Mouse (Mus musculus): ENCODE measurements around the gene Nsa2. TPM values are rescaled to one million over a fixed set of nuclear protein-coding genes. Genes with fewer than 3 reads are reported as not detected.

Gene Nsa2
- total and polyA plus RNA-seq, 3 experiments: 126 to 305 (median 159) TPM

DNA sequence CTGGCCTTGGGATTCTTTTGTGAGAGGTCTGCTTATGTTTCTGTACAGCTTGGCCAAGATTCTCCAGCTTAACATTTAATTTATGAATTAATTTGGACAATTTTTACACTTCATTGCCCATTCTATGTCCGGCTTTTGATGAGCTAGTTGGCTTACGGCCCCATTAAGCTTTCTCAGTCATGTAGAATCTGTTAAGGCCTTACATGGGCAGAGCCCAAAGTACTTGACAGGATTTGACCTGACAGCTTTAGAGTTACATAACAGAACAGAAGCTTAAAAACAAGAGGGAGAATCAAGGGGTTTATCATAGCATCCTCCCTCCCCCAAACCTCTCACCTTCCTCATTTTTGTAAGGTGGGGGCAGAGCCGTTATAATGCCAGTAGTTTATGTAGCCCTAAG lies 49.6 kb downstream of the Nsa2 start:
- Histone ChIP-seq H3K27me3 (replicated peaks) (no peaks in the 10 kb centered on the region), H3K4me1 (ENCODE audit: control insufficient read depth in 1 of 2, insufficient read depth in 2 of 2) (no peaks in the 10 kb centered on the region), H3K9me3 (replicated peaks; ENCODE audit: low read length) (no peaks in the 10 kb centered on the region), H3K4me3 (replicated peaks in 1 of 3; ENCODE audit: low read depth in 2 of 3, low read length in 2 of 3, poor library complexity in 1 of 3) (no peak overlapping the region), H3K27ac (ENCODE audit: insufficient read depth, low read depth) (no peak overlapping the region), H3K36me3 (replicated peaks in 1 of 2; ENCODE audit: control insufficient read depth in 1 of 2, insufficient read depth in 1 of 2, low read length in 1 of 2) (no peaks in the 10 kb centered on the region), H3K9ac (ENCODE audit: insufficient read depth, low read depth) (no peak overlapping the region), H3K4me2 (ENCODE audit: insufficient read depth, low read depth, poor library complexity, severe bottlenecking) (no peak overlapping the region), H3K79me2 (replicated peaks; ENCODE audit: control insufficient read depth, extremely low read depth, insufficient read depth, poor library complexity, severe bottlenecking) (no peaks in the 10 kb centered on the region)
- dilution Hi-C loops (cut with MboI; ENCODE audit: extremely low pct_ligation_motif_present, extremely low pct_unique_long_range_greater_than_20kb, low sequenced_read_pairs) (no loop called here), in situ Hi-C loops (cut with MboI; ENCODE audit: low pct_ligation_motif_present, low pct_unique_long_range_greater_than_20kb, low sequenced_read_pairs) (no loop called here)
- no peak for DNase-seq (ENCODE audit: extremely low read depth)
- TF ChIP-seq EP300 (IDR thresholded peaks at IDR 0.05; ENCODE audit: low read length) (no peak), CHD2 (IDR thresholded peaks at IDR 0.05; ENCODE audit: low read length) (no peak), TBP (conservative IDR thresholded peaks at IDR 0.05; ENCODE audit: low read depth, low read length) (no peak), ZKSCAN1 (IDR thresholded peaks at IDR 0.05; ENCODE audit: borderline replicate concordance, low read depth, low read length) (no peak)

- DNase-seq (ENCODE audit: extremely low read depth): no peak
- in situ Hi-C loops (cut with MboI; ENCODE audit: low pct_ligation_motif_present, low pct_unique_long_range_greater_than_20kb, low sequenced_read_pairs) (no loop called here), dilution Hi-C loops (cut with MboI; ENCODE audit: extremely low pct_ligation_motif_present, extremely low pct_unique_long_range_greater_than_20kb, low sequenced_read_pairs) (no loop called here)
- Histone ChIP-seq H3K79me2 (replicated peaks; ENCODE audit: control insufficient read depth, extremely low read depth, insufficient read depth, poor library complexity, severe bottlenecking) (no peaks in the 10 kb centered on the region), H3K4me2 (ENCODE audit: insufficient read depth, low read depth, poor library complexity, severe bottlenecking) (no peak overlapping the region), H3K4me3 (replicated peaks in 1 of 3; ENCODE audit: low read depth in 2 of 3, low read length in 2 of 3, poor library complexity in 1 of 3) (no peak overlapping the region), H3K9me3 (replicated peaks; ENCODE audit: low read length) (no peaks in the 10 kb centered on the region), H3K9ac (ENCODE audit: insufficient read depth, low read depth) (no peak overlapping the region), H3K27ac (ENCODE audit: insufficient read depth, low read depth) (no peak overlapping the region), H3K27me3 (replicated peaks) (no peaks in the 10 kb centered on the region), H3K36me3 (replicated peaks in 1 of 2; ENCODE audit: control insufficient read depth in 1 of 2, insufficient read depth in 1 of 2, low read length in 1 of 2) (no peaks in the 10 kb centered on the region), H3K4me1 (ENCODE audit: control insufficient read depth in 1 of 2, insufficient read depth in 2 of 2) (no peaks in the 10 kb centered on the region)
- TF ChIP-seq MAFK (IDR thresholded peaks at IDR 0.05; ENCODE audit: insufficient replicate concordance, low read length) (no peak), MAZ (IDR thresholded peaks at IDR 0.05; ENCODE audit: low read depth, low read length) (no peak), JUND (conservative IDR thresholded peaks at IDR 0.05; ENCODE audit: low read depth, low read length) (no peak), MEF2A (IDR thresholded peaks at IDR 0.05; ENCODE audit: borderline replicate concordance, low read depth, low read length) (no peak), SMC3 (IDR thresholded peaks at IDR 0.05; ENCODE audit: low read depth, low read length) (no peak), KAT2A (IDR thresholded peaks at IDR 0.05; ENCODE audit: insufficient replicate concordance, low read length) (no peak), E2F4 (IDR thresholded peaks at IDR 0.05; ENCODE audit: insufficient replicate concordance, low read depth, low read length) (no peak), NRF1 (IDR thresholded peaks at IDR 0.05; ENCODE audit: low read depth, low read length) (no peak), JUN (IDR thresholded peaks at IDR 0.05; ENCODE audit: insufficient read depth, low read depth, low read length) (no peak), IRF4 (IDR thresholded peaks at IDR 0.05; ENCODE audit: low read depth, low read length) (no peak), POLR2AphosphoS2 (IDR thresholded peaks at IDR 0.05; ENCODE audit: low read depth, low read length) (no peak), PAX5 (IDR thresholded peaks at IDR 0.05; ENCODE audit: low read length) (no peak), CHD1 (IDR thresholded peaks at IDR 0.05; ENCODE audit: low read depth, low read length) (no peak), GABPA (IDR thresholded peaks at IDR 0.05; ENCODE audit: insufficient replicate concordance, low read depth, low read length) (no peak), ZC3H11A (IDR thresholded peaks at IDR 0.05; ENCODE audit: low read depth, low read length) (no peak), RCOR1 (conservative IDR thresholded peaks at IDR 0.05; ENCODE audit: low read depth, low read length) (no peak), ZMIZ1 (IDR thresholded peaks at IDR 0.05; ENCODE audit: low read depth, low read length) (no peak), USF2 (conservative IDR thresholded peaks at IDR 0.05; ENCODE audit: low read depth, low read length) (no peak), BHLHE40 (IDR thresholded peaks at IDR 0.05; ENCODE audit: low read depth, low read length) (no peak), TBP (conservative IDR thresholded peaks at IDR 0.05; ENCODE audit: low read depth, low read length) (no peak)
Measured at GRCm38 (mm10) chr13:97087421-97087820, 50.3 kb downstream of the Nsa2 start.

Measured in CH12.LX (cell line).